Mouse (Mus musculus): ENCODE measurements around the gene Nip7. TPM values are rescaled to one million over a fixed set of nuclear protein-coding genes. Genes with fewer than 3 reads are reported as not detected.
A peak's percentile ranks its signal among the peaks of the same experiment; 100 is the strongest.

Gene Nip7
- polyA plus RNA-seq, 1 experiment from 2014 or later: 80.7 TPM

DNA sequence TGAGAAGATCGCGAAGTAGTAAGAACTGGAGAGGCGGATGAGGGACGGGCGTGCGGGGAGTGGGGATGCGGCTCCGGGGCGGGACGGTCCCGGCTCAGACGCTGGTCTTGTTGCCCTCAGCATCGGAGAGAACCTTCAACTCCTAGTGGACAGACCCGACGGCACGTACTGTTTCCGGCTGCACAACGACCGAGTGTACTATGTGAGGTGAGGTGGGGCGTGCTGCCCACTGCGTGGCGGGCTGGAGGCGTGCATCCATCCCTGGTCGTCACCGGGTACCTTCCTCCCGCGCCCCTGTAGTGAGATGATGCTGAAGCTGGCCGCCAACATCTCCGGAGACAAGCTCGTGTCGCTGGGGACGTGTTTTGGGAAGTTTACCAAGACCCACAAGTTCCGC, 294 bp downstream of the Nip7 start:
- WGBS: under 1% methylated on average over 33 of the region's 33 CpGs
- no peaks in the 10 kb centered on the region for H3K27me3 ChIP-seq (ENCODE audit: insufficient read depth, low read length)
- peak; percentile 17; the same call in 1 of the 2 replicates for TF ChIP-seq CTCF (IDR thresholded peaks at IDR 0.05; ENCODE audit: low read depth)
- H3K4me2 ChIP-seq (ENCODE audit: low read length): peak overlapping the region; percentile 93
- ATAC-seq (replicated peaks; ENCODE audit: low FRiP score, low read depth): peak; percentile 80
- H3K27ac ChIP-seq: peak overlapping the region; percentile 81
- H3K4me3 ChIP-seq (replicated peaks; ENCODE audit: low read depth, low read length): peak overlapping the region; percentile 96
- H3K9me3 ChIP-seq (replicated peaks; ENCODE audit: low read length): no peaks in the 10 kb centered on the region
- peaks cover 13% of the 10 kb centered on the region for H3K36me3 ChIP-seq (ENCODE audit: insufficient read depth, low read length)
- peaks cover 17% of the 10 kb centered on the region; the same call in 1 of the 2 replicates for H3K4me1 ChIP-seq (replicated peaks; ENCODE audit: insufficient read depth, low read length)
- peak overlapping the region; percentile 81 for H3K9ac ChIP-seq (ENCODE audit: low read depth, low read length)
- no peak for DNase-seq (ENCODE audit: low spot score)

DNA sequence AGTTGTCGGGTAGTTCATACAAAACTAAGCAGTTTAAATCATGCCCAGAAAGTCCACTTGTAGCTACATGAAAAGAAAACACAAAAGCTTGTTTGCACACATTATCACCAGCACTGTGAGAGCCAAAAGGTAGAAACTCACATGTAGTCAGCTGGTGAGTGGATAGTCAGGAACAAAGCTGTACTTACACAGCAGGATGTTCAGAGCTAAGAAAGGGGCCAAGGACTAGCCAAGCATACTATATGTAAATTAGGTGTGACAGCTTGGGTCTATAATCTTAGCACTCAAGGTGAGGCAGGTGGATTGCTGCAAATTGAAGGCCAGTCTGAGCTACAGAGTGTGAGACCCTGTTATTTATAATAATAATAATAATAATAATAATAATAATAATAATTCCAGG, 5.9 kb downstream of the Nip7 start:
- H3K4me2 ChIP-seq (ENCODE audit: low read length): no peak overlapping the region
- no peak overlapping the region for H3K9ac ChIP-seq (ENCODE audit: low read depth, low read length)
- 0 out of 2 replicates have a peak, but pooled peaks cover 4% of the 10 kb centered on the region for H3K36me3 ChIP-seq (ENCODE audit: insufficient read depth, low read length)
- DNase-seq (ENCODE audit: low spot score): no peak
- H3K27me3 ChIP-seq (ENCODE audit: insufficient read depth, low read length): no peaks in the 10 kb centered on the region
- no peak overlapping the region for H3K27ac ChIP-seq
- H3K9me3 ChIP-seq (replicated peaks; ENCODE audit: low read length): no peaks in the 10 kb centered on the region
- WGBS: 79% methylated on average over 1 of the region's 1 CpGs
- H3K4me1 ChIP-seq (replicated peaks; ENCODE audit: insufficient read depth, low read length): peaks cover 4% of the 10 kb centered on the region; the same call in 1 of the 2 replicates
- H3K4me3 ChIP-seq (replicated peaks; ENCODE audit: low read depth, low read length): no peak overlapping the region
- no peak for ATAC-seq (replicated peaks; ENCODE audit: low FRiP score, low read depth)
- no peak for TF ChIP-seq CTCF (IDR thresholded peaks at IDR 0.05; ENCODE audit: low read depth)

DNA sequence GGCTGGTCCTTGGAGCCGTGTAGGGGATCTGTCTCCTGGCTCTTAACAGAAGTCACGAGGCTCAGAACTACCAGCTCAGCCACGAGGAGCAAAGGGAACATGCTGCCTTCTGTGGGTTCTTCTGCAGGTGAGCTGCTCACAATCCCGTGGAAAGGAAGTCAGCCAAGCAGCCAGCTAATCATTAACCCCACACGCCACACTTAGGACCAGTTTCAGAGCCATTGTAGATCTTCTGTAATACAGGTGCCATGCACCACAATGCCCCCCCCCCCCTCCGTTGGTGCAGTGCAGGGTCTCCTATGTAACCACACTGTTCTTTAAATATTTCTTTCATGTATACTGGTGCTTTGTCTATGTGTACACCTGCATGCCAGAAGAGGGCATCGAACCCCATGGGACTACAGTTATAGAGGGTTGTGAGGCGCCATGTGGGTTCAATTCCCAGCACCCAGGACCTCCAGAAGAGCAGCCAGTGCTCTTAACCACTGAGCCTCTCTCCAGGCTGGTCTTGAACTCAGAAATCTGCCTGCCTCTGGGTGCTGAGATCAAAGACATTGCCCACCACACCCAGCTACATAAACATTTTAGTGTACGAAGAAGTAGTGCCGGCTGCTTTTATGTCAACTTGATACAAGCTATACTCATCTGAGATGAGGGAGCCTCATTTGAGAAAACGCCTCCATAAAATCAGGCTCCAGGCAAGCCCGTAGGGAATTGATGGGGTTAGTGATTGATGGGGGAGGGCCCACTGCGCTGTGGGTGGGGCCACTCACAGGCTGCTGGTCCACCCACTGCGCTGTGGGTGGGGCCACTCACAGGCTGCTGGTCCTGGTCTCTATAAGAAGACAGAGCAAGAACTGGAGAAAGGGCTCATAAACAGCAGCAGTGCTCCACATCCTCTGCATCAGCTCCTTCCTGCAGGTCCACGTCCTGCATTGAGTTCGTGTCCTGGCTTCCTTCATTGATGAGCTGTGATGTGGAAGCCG, 9.1 kb downstream of the Nip7 start, which contains the start of gene Tmed6:
Tmed6 (minus strand) TSS at position 134 of the 986 bp plus-strand sequence.
- Histone ChIP-seq H3K4me2 (ENCODE audit: low read length) (no peak within 1 kb of the TSS), H3K36me3 (ENCODE audit: insufficient read depth, low read length) (peaks cover 10% of the 10 kb centered on the region; the same call in 1 of the 2 replicates), H3K27ac (peak within 1 kb of the TSS; percentile 68), H3K4me3 (replicated peaks; ENCODE audit: low read depth, low read length) (no peak within 1 kb of the TSS), H3K9me3 (replicated peaks; ENCODE audit: low read length) (no peaks in the 10 kb centered on the region), H3K4me1 (replicated peaks; ENCODE audit: insufficient read depth, low read length) (no peaks in the 10 kb centered on the region), H3K9ac (ENCODE audit: low read depth, low read length) (no peak within 1 kb of the TSS), H3K27me3 (ENCODE audit: insufficient read depth, low read length) (no peaks in the 10 kb centered on the region)
- DNase-seq (ENCODE audit: low spot score) (peak; percentile 29), ATAC-seq (replicated peaks; ENCODE audit: low FRiP score, low read depth) (peak; percentile 73; the same call in 1 of the 2 replicates)
- WGBS: 43% methylated on average over 17 of the region's 17 CpGs
- TF ChIP-seq CTCF (IDR thresholded peaks at IDR 0.05; ENCODE audit: low read depth): no peak

DNA sequence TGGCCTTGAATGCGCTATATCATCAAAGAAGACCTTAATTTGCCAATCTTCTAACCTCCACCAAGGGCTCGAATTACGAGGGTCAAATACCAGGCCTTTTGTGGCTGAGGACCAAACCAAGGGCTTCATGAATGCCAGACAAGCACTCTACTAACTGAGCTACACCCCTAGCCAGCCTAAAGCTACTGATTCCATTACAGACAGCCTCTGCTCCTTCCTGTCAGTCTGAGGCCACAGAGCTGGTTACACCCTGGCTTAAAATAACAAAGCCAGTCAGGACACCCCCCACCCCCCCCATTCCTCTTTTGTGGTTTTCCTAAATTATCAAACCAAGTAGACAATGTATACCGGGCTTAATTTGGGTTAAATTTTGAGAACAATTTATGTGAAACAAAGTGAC, 17.0 kb downstream of the Nip7 start:
- 76% methylated on average over 4 of the region's 4 CpGs for WGBS
- H3K4me3 ChIP-seq (replicated peaks; ENCODE audit: low read depth, low read length): no peak overlapping the region
- H3K9me3 ChIP-seq (replicated peaks; ENCODE audit: low read length): no peaks in the 10 kb centered on the region
- DNase-seq (ENCODE audit: low spot score): no peak
- peaks cover 59% of the 10 kb centered on the region for H3K36me3 ChIP-seq (ENCODE audit: insufficient read depth, low read length)
- no peak for TF ChIP-seq CTCF (IDR thresholded peaks at IDR 0.05; ENCODE audit: low read depth)
- no peak overlapping the region for H3K9ac ChIP-seq (ENCODE audit: low read depth, low read length)
- no peak overlapping the region for H3K27ac ChIP-seq
- H3K4me2 ChIP-seq (ENCODE audit: low read length): no peak overlapping the region
- H3K27me3 ChIP-seq (ENCODE audit: insufficient read depth, low read length): no peaks in the 10 kb centered on the region
- ATAC-seq (replicated peaks; ENCODE audit: low FRiP score, low read depth): no peak
- H3K4me1 ChIP-seq (replicated peaks; ENCODE audit: insufficient read depth, low read length): no peaks in the 10 kb centered on the region

DNA sequence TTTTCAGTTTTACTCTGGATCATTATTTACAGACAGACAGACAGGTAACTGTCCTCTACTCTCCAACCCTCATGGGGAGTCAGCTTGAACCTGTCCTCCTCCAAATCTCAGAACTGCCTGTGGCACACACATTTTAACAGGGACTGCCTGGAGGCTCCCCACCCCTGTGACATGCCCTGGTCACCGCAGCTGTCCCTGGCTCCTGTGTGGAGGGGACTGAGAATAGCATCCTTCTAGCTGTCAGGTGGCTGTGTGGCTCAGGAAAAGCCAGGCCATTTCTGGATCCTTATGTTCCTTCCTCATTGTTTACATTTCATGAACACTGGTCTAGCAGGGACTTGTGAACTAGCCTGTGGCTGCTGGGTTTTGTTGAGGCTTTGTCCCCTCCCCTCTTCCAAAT, 17.5 kb downstream of the Nip7 start:
- H3K27me3 ChIP-seq (ENCODE audit: insufficient read depth, low read length): no peaks in the 10 kb centered on the region
- H3K9me3 ChIP-seq (replicated peaks; ENCODE audit: low read length): no peaks in the 10 kb centered on the region
- no peak overlapping the region for H3K4me3 ChIP-seq (replicated peaks; ENCODE audit: low read depth, low read length)
- peaks cover 63% of the 10 kb centered on the region for H3K36me3 ChIP-seq (ENCODE audit: insufficient read depth, low read length)
- DNase-seq (ENCODE audit: low spot score) (no peak), ATAC-seq (replicated peaks; ENCODE audit: low FRiP score, low read depth) (no peak)
- no peak for TF ChIP-seq CTCF (IDR thresholded peaks at IDR 0.05; ENCODE audit: low read depth)
- no peaks in the 10 kb centered on the region for H3K4me1 ChIP-seq (replicated peaks; ENCODE audit: insufficient read depth, low read length)
- 85% methylated on average over 1 of the region's 1 CpGs for WGBS
- no peak overlapping the region for H3K4me2 ChIP-seq (ENCODE audit: low read length)
- no peak overlapping the region for H3K27ac ChIP-seq
- H3K9ac ChIP-seq (ENCODE audit: low read depth, low read length): no peak overlapping the region

DNA sequence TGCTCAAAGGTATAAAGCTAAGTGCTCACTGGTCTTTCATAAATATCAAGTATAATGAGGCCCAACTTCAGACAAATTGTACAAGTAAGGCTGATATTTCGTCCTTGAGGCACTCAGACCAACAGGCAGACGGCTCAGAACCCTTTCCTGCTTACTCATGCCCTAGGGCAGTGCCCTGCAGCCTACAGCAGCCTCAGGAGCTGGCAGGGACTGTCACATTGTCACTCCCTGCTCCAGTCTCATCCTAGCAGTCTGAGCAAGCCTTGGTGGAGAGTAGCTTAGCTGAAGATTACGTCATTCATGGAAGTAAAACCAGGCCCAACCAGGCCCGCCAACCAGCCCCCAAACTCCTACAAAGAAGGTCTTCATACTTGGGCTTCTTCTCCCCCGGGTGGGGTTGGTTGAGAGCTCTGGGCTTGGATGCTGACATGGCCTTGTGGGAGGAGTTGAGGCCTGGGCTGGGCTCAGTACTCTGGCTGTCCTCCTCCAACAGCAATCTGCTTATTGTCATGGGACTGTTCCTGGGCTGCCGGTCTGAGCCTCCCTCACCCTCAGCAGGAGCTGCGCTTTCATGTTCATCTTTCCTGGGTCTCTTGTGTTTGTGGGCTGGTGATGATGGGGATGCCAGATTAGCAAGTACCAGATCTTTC, 19.7 kb downstream of the Nip7 start:
- Histone ChIP-seq H3K4me3 (replicated peaks; ENCODE audit: low read depth, low read length) (no peak overlapping the region), H3K4me1 (replicated peaks; ENCODE audit: insufficient read depth, low read length) (no peaks in the 10 kb centered on the region), H3K9me3 (replicated peaks; ENCODE audit: low read length) (no peaks in the 10 kb centered on the region), H3K27ac (no peak overlapping the region), H3K4me2 (ENCODE audit: low read length) (no peak overlapping the region), H3K9ac (ENCODE audit: low read depth, low read length) (no peak overlapping the region), H3K27me3 (ENCODE audit: insufficient read depth, low read length) (no peaks in the 10 kb centered on the region), H3K36me3 (ENCODE audit: insufficient read depth, low read length) (peaks cover 68% of the 10 kb centered on the region)
- no peak for TF ChIP-seq CTCF (IDR thresholded peaks at IDR 0.05; ENCODE audit: low read depth)
- no peak for DNase-seq (ENCODE audit: low spot score)
- 86% methylated on average over 7 of the region's 7 CpGs for WGBS
- ATAC-seq (replicated peaks; ENCODE audit: low FRiP score, low read depth): no peak
